Mouse (Mus musculus) C2C12 (cell line): ENCODE results near the gene Ugt1a9. TPM values are rescaled to one million over a fixed set of nuclear protein-coding genes. Genes with fewer than 3 reads are reported as not detected.
"Not testable (repeated sequence)": the region's sequence is repeated elsewhere in the genome, so short reads cannot be mapped to it uniquely, and the experiment has no call there.

ENCODE experiments used
- H3K27me3 ChIP-seq: one replicate; pipeline ENCODE4 v1.6.1; 2011; ENCODE audit not compliant: control insufficient read depth, insufficient read depth, insufficient read length
- H3K36me3 ChIP-seq: one replicate; pipeline ENCODE4 v1.6.1; 2011; ENCODE audit not compliant: control insufficient read depth, insufficient read depth
- H3K4me3 ChIP-seq: one replicate; pipeline ENCODE4 v1.5.1; 2011; ENCODE audit warnings: mild to moderate bottlenecking, control low read depth; ENCODE audit not compliant: poor library complexity, insufficient read depth, severe bottlenecking
- H3K79me2 ChIP-seq: one replicate; pipeline ENCODE4 v1.6.1; 2011; ENCODE audit not compliant: control insufficient read depth, insufficient read depth
- H3K79me3 ChIP-seq: one replicate; pipeline ENCODE4 v1.6.1; 2011; ENCODE audit warnings: low read depth, control low read depth
- H3ac ChIP-seq: one replicate; pipeline ENCODE3; 2011; ENCODE audit warnings: low read depth; ENCODE audit not compliant: control insufficient read depth, insufficient read length
- CEBPB ChIP-seq: IDR thresholded peaks from one replicate; pipeline ENCODE4 v1.6.1; 2011; ENCODE audit warnings: low read depth, mild to moderate bottlenecking, control low read depth, moderate library complexity
- CTCF ChIP-seq: IDR thresholded peaks from one replicate; pipeline ENCODE4 v1.5.1; 2011; ENCODE audit not compliant: control insufficient read depth, insufficient read depth, insufficient read length
- FOSL1 ChIP-seq: IDR thresholded peaks from one replicate; pipeline ENCODE4 v1.8.0; 2011; ENCODE audit warnings: mild to moderate bottlenecking, low read length; ENCODE audit not compliant: poor library complexity, insufficient read depth, severe bottlenecking
- MAX ChIP-seq: IDR thresholded peaks from one replicate; pipeline ENCODE4 v1.6.1; 2011; ENCODE audit warnings: mild to moderate bottlenecking, control low read depth
- MYOD1 ChIP-seq: IDR thresholded peaks from one replicate; pipeline ENCODE4 v1.6.1; 2011; ENCODE audit warnings: low read depth; ENCODE audit not compliant: control insufficient read depth, insufficient read length
- MYOG ChIP-seq: IDR thresholded peaks from one replicate; pipeline ENCODE4 v1.6.1; 2011; ENCODE audit not compliant: control insufficient read depth, insufficient read length; ENCODE audit errors: extremely low read depth
- USF1 ChIP-seq: IDR thresholded peaks from one replicate; pipeline ENCODE4 v1.6.1; 2011; ENCODE audit warnings: low read depth, mild to moderate bottlenecking, control low read depth, moderate library complexity
- polyA plus RNA-seq: library from polyadenylated mRNA; unstranded; fragments of >200 nt; fragmentation: generic; extraction: Trizol; gene quantifications from one replicate; pipeline ENCODE4 v1.2.1, GENCODE M21; 2012; ENCODE audit warnings: missing spikeins

The Ugt1a9 gene
- polyA plus RNA-seq, 1 experiment, result not detected

GRCm38 (mm10) chr1:88133908-88134456, 63.4 kb downstream of the Ugt1a9 start:
- Histone ChIP-seq H3K36me3 (no peaks in the 10 kb centered on the region), H3K27me3 (no peaks in the 10 kb centered on the region), H3K79me2 (no peaks in the 10 kb centered on the region), H3ac (no peak overlapping the region), H3K4me3 (no peak overlapping the region), H3K79me3 (no peaks in the 10 kb centered on the region)
- TF ChIP-seq MAX (no peak), MYOD1 (no peak), CTCF (no peak), MYOG (no peak), USF1 (no peak), FOSL1 (no peak), CEBPB (no peak)

- H3K79me3 ChIP-seq, H3K36me3 ChIP-seq, H3K79me2 ChIP-seq, H3K4me3 ChIP-seq, H3ac ChIP-seq, H3K27me3 ChIP-seq: not testable (repeated sequence)
- TF ChIP-seq CEBPB, result peak; percentile 10
Observed at GRCm38 (mm10) chr1:88134457-88135011, 63.9 kb downstream of the Ugt1a9 start, which contains the start of gene Ugt1a6a. Ugt1a6a (plus strand) TSS chr1:88134809.

- not testable (repeated sequence) for H3ac ChIP-seq
Observed at GRCm38 (mm10) chr1:88135229-88135904, 64.8 kb downstream of the Ugt1a9 start.

GRCm38 (mm10) chr1:88136646-88137045, 66.0 kb downstream of the Ugt1a9 start:
- H3K4me3 ChIP-seq, result no peak overlapping the region
- no peaks in the 10 kb centered on the region for H3K79me3 ChIP-seq
- H3K27me3 ChIP-seq, result no peaks in the 10 kb centered on the region
- TF ChIP-seq MYOD1 (no peak), FOSL1 (no peak)
- no peaks in the 10 kb centered on the region for H3K79me2 ChIP-seq
- no peaks in the 10 kb centered on the region for H3K36me3 ChIP-seq
- no peak overlapping the region for H3ac ChIP-seq

More at GRCm38 (mm10) chr1:88135229-88135904, 64.8 kb downstream of the Ugt1a9 start:
- not testable (repeated sequence) for H3K4me3 ChIP-seq, H3K36me3 ChIP-seq, H3K27me3 ChIP-seq, H3K79me3 ChIP-seq, H3K79me2 ChIP-seq

- no peaks in the 10 kb centered on the region for H3K79me3 ChIP-seq
- no peak overlapping the region for H3K4me3 ChIP-seq
- H3K36me3 ChIP-seq, result no peaks in the 10 kb centered on the region
- H3ac ChIP-seq, result no peak overlapping the region
- H3K79me2 ChIP-seq, result no peaks in the 10 kb centered on the region
- no peaks in the 10 kb centered on the region for H3K27me3 ChIP-seq
- TF ChIP-seq MYOG, result no peak
- no peak for TF ChIP-seq CEBPB
- TF ChIP-seq USF1, result no peak
- TF ChIP-seq FOSL1, result no peak
- TF ChIP-seq CTCF, result no peak
- no peak for TF ChIP-seq MYOD1
- TF ChIP-seq MAX, result no peak
Observed at GRCm38 (mm10) chr1:88137264-88137663, 66.7 kb downstream of the Ugt1a9 start.

GRCm38 (mm10) chr1:88138145-88138544, 67.5 kb downstream of the Ugt1a9 start:
- H3ac ChIP-seq, result no peak overlapping the region
- no peaks in the 10 kb centered on the region for H3K79me2 ChIP-seq
- H3K79me3 ChIP-seq, result no peaks in the 10 kb centered on the region
- no peak overlapping the region for H3K4me3 ChIP-seq
- no peaks in the 10 kb centered on the region for H3K27me3 ChIP-seq
- TF ChIP-seq FOSL1 (no peak), MAX (no peak), CEBPB (no peak), MYOD1 (no peak), USF1 (no peak), CTCF (no peak), MYOG (no peak)
- H3K36me3 ChIP-seq, result no peaks in the 10 kb centered on the region

GRCm38 (mm10) chr1:88140492-88140891, 69.9 kb downstream of the Ugt1a9 start:
- not testable (repeated sequence) for H3K36me3 ChIP-seq, H3K79me3 ChIP-seq, H3ac ChIP-seq, H3K4me3 ChIP-seq, H3K27me3 ChIP-seq, H3K79me2 ChIP-seq
